Mouse (Mus musculus) intestine, embryonic 16.5 days (tissue): Measurements from ENCODE around the gene Bcas1. TPM values are rescaled to one million over a fixed set of nuclear protein-coding genes. Genes with fewer than 3 reads are reported as not detected.

Experiments
- ATAC-seq: fragments of 200-750 bp; cut with Nextera tagmentation; 2 replicates; pipeline ENCODE4 v1.8.0; 2017; ENCODE audit warnings: moderate TSS enrichment, moderate library complexity
- H3K27ac ChIP-seq: fragments of 300-500 bp; sonication (generic); 2 replicates; pipeline ENCODE4 v1.5.1; 2014; ENCODE audit warnings: mild to moderate bottlenecking, low read length
- H3K27me3 ChIP-seq: fragments of 300-500 bp; sonication (generic); replicated peaks from 2 replicates; pipeline ENCODE4 v1.6.1; 2014; ENCODE audit warnings: low read length, control low read depth, mixed read lengths; ENCODE audit not compliant: control insufficient read depth, insufficient read depth
- H3K36me3 ChIP-seq: fragments of 300-500 bp; sonication (generic); 2 replicates; pipeline ENCODE4 v1.6.1; 2014; ENCODE audit warnings: low read length, control low read depth; ENCODE audit not compliant: control insufficient read depth, insufficient read depth
- H3K4me1 ChIP-seq: fragments of 300-500 bp; sonication (generic); 2 replicates; pipeline ENCODE4 v1.6.1; 2014; ENCODE audit warnings: low read length, control low read depth, mixed read lengths; ENCODE audit not compliant: control insufficient read depth, insufficient read depth
- H3K4me2 ChIP-seq: fragments of 300-500 bp; sonication (generic); 2 replicates; pipeline ENCODE4 v1.6.1; 2014; ENCODE audit warnings: low read depth, low read length, control low read depth
- H3K4me3 ChIP-seq: fragments of 300-500 bp; sonication (generic); 2 replicates; pipeline ENCODE4 v1.5.1; 2014; ENCODE audit warnings: mild to moderate bottlenecking, low read length
- H3K9ac ChIP-seq: fragments of 300-500 bp; sonication (generic); 2 replicates; pipeline ENCODE4 v1.6.1; 2014; ENCODE audit warnings: low read depth, low read length
- H3K9me3 ChIP-seq: fragments of 300-500 bp; sonication (generic); 2 replicates; pipeline ENCODE4 v1.6.1; 2016; ENCODE audit warnings: low read length, control low read depth; ENCODE audit not compliant: control insufficient read depth
- WGBS: fragments of 180-500 bp; shearing (Covaris S2); extraction: QIAGEN DNeasy Blood & Tissue Kit; methylation state at CpG from one replicate; pipeline ENCODE4 v1.1.7; 2014; 5-methylcytosine and 5-hydroxymethylcytosine counted together
- polyA plus RNA-seq: library from polyadenylated mRNA; unstranded; fragments of >200 nt; fragmentation: Nextera tagmentation; extraction: Ambion mirVana; gene quantifications from 2 replicates; pipeline ENCODE4 v1.2.1, GENCODE M21; 2015

The Bcas1 gene
- polyA plus RNA-seq, 1 experiment from 2014 or later: 12.1 TPM

GRCm38 (mm10) chr2:170432152-170432551 lies 4.5 kb upstream of the Bcas1 start:
- Histone ChIP-seq H3K27ac (no peak overlapping the region), H3K4me3 (no peak overlapping the region), H3K4me2 (no peak overlapping the region), H3K9ac (no peak overlapping the region), H3K36me3 (no peaks in the 10 kb centered on the region), H3K27me3 (no peaks in the 10 kb centered on the region), H3K4me1 (no peaks in the 10 kb centered on the region), H3K9me3 (no peaks in the 10 kb centered on the region)
- WGBS: 61% methylated on average over 6 of the region's 6 CpGs
- no peak for ATAC-seq

DNA sequence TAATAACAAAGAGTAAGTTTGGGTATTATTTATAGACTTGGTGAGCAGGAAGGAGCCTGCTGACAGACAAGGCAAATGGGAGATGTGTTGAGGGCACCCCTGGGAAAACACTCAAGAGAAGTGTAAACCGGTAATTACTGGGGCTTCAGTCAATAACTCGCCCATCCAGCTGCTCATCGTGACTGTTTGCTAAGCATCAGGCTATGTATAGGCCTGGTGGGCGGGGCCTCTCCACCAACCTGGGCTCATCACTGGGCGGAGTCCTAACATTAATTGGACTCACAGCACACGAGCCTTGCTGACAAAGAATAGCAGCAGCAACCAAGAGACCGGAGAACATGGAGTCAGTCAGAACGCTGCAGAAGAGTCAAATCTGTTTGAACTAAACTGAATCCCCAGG lies 1.3 kb upstream of the Bcas1 start:
- H3K4me1 ChIP-seq: no peaks in the 10 kb centered on the region
- no peak overlapping the region for H3K9ac ChIP-seq
- no peak overlapping the region for H3K4me2 ChIP-seq
- no peak overlapping the region for H3K27ac ChIP-seq
- no peaks in the 10 kb centered on the region for H3K9me3 ChIP-seq
- H3K36me3 ChIP-seq: no peaks in the 10 kb centered on the region
- H3K27me3 ChIP-seq: no peaks in the 10 kb centered on the region
- WGBS: 46% methylated on average over 8 of the region's 8 CpGs
- no peak overlapping the region for H3K4me3 ChIP-seq
- ATAC-seq: peak; percentile 58

DNA sequence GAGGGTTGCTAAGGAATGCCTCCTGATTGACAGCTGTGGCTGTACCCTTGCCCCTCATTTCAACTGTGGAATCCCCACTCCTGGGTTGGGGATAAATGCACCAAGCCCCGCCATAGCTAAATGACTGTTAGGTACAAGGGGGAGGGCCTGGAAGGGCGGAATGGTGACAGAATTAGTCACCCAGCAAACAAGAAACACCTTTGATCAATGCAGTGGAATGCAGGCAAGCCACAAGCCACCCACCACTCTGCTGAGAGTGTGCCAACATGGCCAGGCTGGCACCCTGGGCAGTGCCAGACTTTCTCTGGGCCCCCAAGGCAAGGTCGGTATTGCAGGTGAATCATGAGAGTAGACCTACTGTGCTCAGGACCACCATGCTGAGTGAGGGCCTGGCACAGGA lies 3.5 kb downstream of the Bcas1 start:
- H3K9me3 ChIP-seq: no peaks in the 10 kb centered on the region
- 63% methylated on average over 3 of the region's 3 CpGs for WGBS
- H3K9ac ChIP-seq: no peak overlapping the region

GRCm38 (mm10) chr2:170421924-170422323 lies 5.7 kb downstream of the Bcas1 start:
- Histone ChIP-seq H3K4me1 (no peaks in the 10 kb centered on the region), H3K27me3 (no peaks in the 10 kb centered on the region), H3K27ac (no peak overlapping the region), H3K36me3 (no peaks in the 10 kb centered on the region), H3K4me2 (no peak overlapping the region), H3K4me3 (no peak overlapping the region), H3K9ac (no peak overlapping the region), H3K9me3 (no peaks in the 10 kb centered on the region)
- ATAC-seq: no peak
- 44% methylated on average over 4 of the region's 4 CpGs for WGBS

More for the DNA sequence above, 3.5 kb downstream of the Bcas1 start:
- H3K36me3 ChIP-seq: no peaks in the 10 kb centered on the region
- H3K4me2 ChIP-seq: no peak overlapping the region
- H3K27ac ChIP-seq: no peak overlapping the region
- ATAC-seq: no peak
- no peak overlapping the region for H3K4me3 ChIP-seq
- no peaks in the 10 kb centered on the region for H3K27me3 ChIP-seq
- H3K4me1 ChIP-seq: no peaks in the 10 kb centered on the region

DNA sequence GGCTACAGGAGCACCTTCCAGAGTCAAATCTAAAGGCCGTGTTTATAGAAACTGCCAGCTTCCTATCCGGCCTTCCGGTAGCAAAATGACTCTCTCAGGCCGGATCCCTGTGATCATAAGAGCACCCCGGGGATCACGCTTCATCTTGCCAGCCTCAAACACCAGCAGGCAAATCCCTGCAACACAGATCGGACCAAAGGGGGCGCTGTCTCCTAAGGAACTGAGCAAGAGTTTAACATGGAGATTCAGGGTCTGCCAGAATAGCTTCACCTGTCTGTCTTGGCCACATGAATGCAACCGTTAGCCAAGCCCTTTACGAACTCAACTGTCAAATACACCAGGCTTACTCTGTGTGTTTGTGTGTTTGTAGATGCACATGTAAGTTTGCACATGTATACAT lies 8.9 kb downstream of the Bcas1 start:
- no peaks in the 10 kb centered on the region for H3K36me3 ChIP-seq
- H3K4me3 ChIP-seq: no peak overlapping the region
- no peaks in the 10 kb centered on the region for H3K27me3 ChIP-seq
- WGBS: 43% methylated on average over 10 of the region's 10 CpGs
- H3K27ac ChIP-seq: no peak overlapping the region
- no peaks in the 10 kb centered on the region for H3K4me1 ChIP-seq
- H3K4me2 ChIP-seq: no peak overlapping the region
- no peak overlapping the region for H3K9ac ChIP-seq
- ATAC-seq: no peak
- no peaks in the 10 kb centered on the region for H3K9me3 ChIP-seq

GRCm38 (mm10) chr2:170411490-170412168 lies 16.0 kb downstream of the Bcas1 start:
- no peaks in the 10 kb centered on the region for H3K9me3 ChIP-seq
- no peaks in the 10 kb centered on the region for H3K36me3 ChIP-seq
- no peak overlapping the region for H3K4me3 ChIP-seq
- no peak overlapping the region for H3K4me2 ChIP-seq
- 8% methylated on average over 13 of the region's 13 CpGs for WGBS
- H3K27me3 ChIP-seq: peaks cover 7% of the 10 kb centered on the region; the same call in 1 of the 2 replicates
- no peak for ATAC-seq
- H3K27ac ChIP-seq: no peak overlapping the region
- no peak overlapping the region for H3K9ac ChIP-seq
- H3K4me1 ChIP-seq: no peaks in the 10 kb centered on the region

GRCm38 (mm10) chr2:170410677-170411489 lies 16.8 kb downstream of the Bcas1 start:
- Histone ChIP-seq H3K9ac (no peak overlapping the region), H3K4me1 (no peaks in the 10 kb centered on the region), H3K36me3 (no peaks in the 10 kb centered on the region), H3K27ac (no peak overlapping the region), H3K27me3 (peaks cover 7% of the 10 kb centered on the region; the same call in 1 of the 2 replicates), H3K9me3 (no peaks in the 10 kb centered on the region), H3K4me3 (peak overlapping the region; percentile 2; the same call in 1 of the 2 replicates), H3K4me2 (no peak overlapping the region)
- 27% methylated on average over 23 of the region's 23 CpGs for WGBS
- no peak for ATAC-seq

- peaks cover under 1% of the 10 kb centered on the region; the same call in 1 of the 2 replicates for H3K27me3 ChIP-seq
- H3K4me3 ChIP-seq: no peak overlapping the region
- no peak overlapping the region for H3K27ac ChIP-seq
- no peak overlapping the region for H3K9ac ChIP-seq
- no peak for ATAC-seq
- H3K4me1 ChIP-seq: peaks cover 5% of the 10 kb centered on the region; the same call in 1 of the 2 replicates
- H3K4me2 ChIP-seq: no peak overlapping the region
- H3K9me3 ChIP-seq: no peaks in the 10 kb centered on the region
- WGBS: 79% methylated on average over 14 of the region's 14 CpGs
- no peaks in the 10 kb centered on the region for H3K36me3 ChIP-seq
Observed at GRCm38 (mm10) chr2:170406438-170406837, 21.2 kb downstream of the Bcas1 start.

- no peak overlapping the region for H3K9ac ChIP-seq
- no peak overlapping the region for H3K27ac ChIP-seq
- no peak overlapping the region for H3K4me3 ChIP-seq
- H3K36me3 ChIP-seq: no peaks in the 10 kb centered on the region
- peaks cover 7% of the 10 kb centered on the region; the same call in 1 of the 2 replicates for H3K4me1 ChIP-seq
- no peaks in the 10 kb centered on the region for H3K27me3 ChIP-seq
- 15% methylated on average over 18 of the region's 18 CpGs for WGBS
- no peak for ATAC-seq
- no peaks in the 10 kb centered on the region for H3K9me3 ChIP-seq
- no peak overlapping the region for H3K4me2 ChIP-seq
Observed at GRCm38 (mm10) chr2:170404781-170405573, 22.7 kb downstream of the Bcas1 start.
